Mouse (Mus musculus) urinary bladder, postnatal 36 days (tissue): ENCODE results near the gene 2010003K11Rik.
"Not testable (repeated sequence)": the region's sequence is repeated elsewhere in the genome, so short reads cannot be mapped to it uniquely, and the experiment has no call there.

Source experiments
- DNase-seq, 2 experiments: peaks; one replicate each; pipeline ENCODE4 v3.0.0; 2022; ENCODE audit warnings: low spot score in 2 of 2, mixed read lengths in 1 of 2

Gene 2010003K11Rik

GRCm38 (mm10) chr19:4461981-4462380 lies 36.4 kb downstream of the 2010003K11Rik start:
- no peak for DNase-seq

- peak; percentile 34 to 35 for DNase-seq
Measured at GRCm38 (mm10) chr19:4456227-4456626, 42.2 kb downstream of the 2010003K11Rik start.

- no peak for DNase-seq
Measured at GRCm38 (mm10) chr19:4455071-4455800, 43.1 kb downstream of the 2010003K11Rik start.

GRCm38 (mm10) chr19:4454040-4454439 lies 44.3 kb downstream of the 2010003K11Rik start:
- not testable (repeated sequence) for DNase-seq

- DNase-seq: no peak
Measured at GRCm38 (mm10) chr19:4452525-4452924, 45.9 kb downstream of the 2010003K11Rik start.

GRCm38 (mm10) chr19:4451965-4452364 lies 46.4 kb downstream of the 2010003K11Rik start:
- no peak for DNase-seq

GRCm38 (mm10) chr19:4451098-4451497 lies 47.3 kb downstream of the 2010003K11Rik start:
- no peak for DNase-seq

- no peak for DNase-seq
Measured at GRCm38 (mm10) chr19:4450666-4451065, 47.7 kb downstream of the 2010003K11Rik start.

- DNase-seq: no peak
Measured at GRCm38 (mm10) chr19:4449230-4449629, 49.2 kb downstream of the 2010003K11Rik start.

GRCm38 (mm10) chr19:4447445-4447844 lies 50.9 kb downstream of the 2010003K11Rik start:
- no peak for DNase-seq
